Mouse (Mus musculus): ENCODE measurements around the gene Aff3.

GRCm38 (mm10) chr1:38389576-38389975, 275.2 kb downstream of the Aff3 start:
- no peak for TF ChIP-seq CTCF (IDR thresholded peaks at IDR 0.05; ENCODE audit: low read depth)
- TF ChIP-seq EP300 (IDR thresholded peaks at IDR 0.05; ENCODE audit: low read depth): no peak
